Mouse (Mus musculus) forebrain, embryonic 10.5 days (tissue): ENCODE results near the gene Ikzf1. TPM values are rescaled to one million over a fixed set of nuclear protein-coding genes. Genes with fewer than 3 reads are reported as not detected.

Source experiments
- DNase-seq: peaks from one replicate; pipeline ENCODE4 v3.0.0-alpha.2; 2017; ENCODE audit warnings: low spot score; ENCODE audit errors: extremely low spot score
- H3K27ac ChIP-seq: fragments of 300-500 bp; sonication (generic); 2 replicates; pipeline ENCODE4 v1.5.1; 2016; ENCODE audit warnings: mild to moderate bottlenecking
- H3K27me3 ChIP-seq: fragments of 300-500 bp; sonication (generic); 2 replicates; pipeline ENCODE4 v1.6.1; 2016; ENCODE audit warnings: mild to moderate bottlenecking; ENCODE audit not compliant: poor library complexity, severe bottlenecking
- H3K36me3 ChIP-seq: fragments of 300-500 bp; sonication (generic); replicated peaks from 2 replicates; pipeline ENCODE4 v1.6.1; 2016; ENCODE audit warnings: mild to moderate bottlenecking, moderate library complexity
- H3K4me1 ChIP-seq: fragments of 300-500 bp; sonication (generic); 2 replicates; pipeline ENCODE4 v1.6.1; 2016
- H3K4me3 ChIP-seq: fragments of 300-500 bp; sonication (generic); 2 replicates; pipeline ENCODE4 v1.5.1; 2016; ENCODE audit warnings: mild to moderate bottlenecking, moderate library complexity
- H3K9me3 ChIP-seq: fragments of 300-500 bp; sonication (generic); 2 replicates; pipeline ENCODE4 v1.6.1; 2016; ENCODE audit warnings: mild to moderate bottlenecking, moderate library complexity
- WGBS: fragments of 180-500 bp; shearing (Covaris S2); methylation state at CpG from one replicate; pipeline ENCODE4 v1.1.7; 2016; 5-methylcytosine and 5-hydroxymethylcytosine counted together
- polyA plus RNA-seq: library from polyadenylated mRNA; unstranded; fragments of >200 nt; fragmentation: Nextera tagmentation; extraction: Ambion mirVana; gene quantifications from 2 replicates; pipeline ENCODE4 v1.2.1, GENCODE M21; 2016

Gene Ikzf1
- 3.0 and 4.2 TPM in 2 replicates for polyA plus RNA-seq

GRCm38 (mm10) chr11:11684930-11685852, at the start of gene Ikzf1:
Gene Ikzf1 (plus strand): TSS chr11:11685003.
- H3K9me3 ChIP-seq = no peaks in the 10 kb centered on the region
- H3K27me3 ChIP-seq = peaks cover 74% of the 10 kb centered on the region
- H3K4me3 ChIP-seq = peak within 1 kb of the TSS; percentile 77
- WGBS = 2% methylated on average over 98 of the region's 100 CpGs
- H3K27ac ChIP-seq = peak within 1 kb of the TSS; percentile 85
- peaks cover 21% of the 10 kb centered on the region for H3K4me1 ChIP-seq
- H3K36me3 ChIP-seq = no peaks in the 10 kb centered on the region
- DNase-seq = peak; percentile 44

- Histone ChIP-seq H3K36me3 (no peaks in the 10 kb centered on the region), H3K27me3 (no peaks in the 10 kb centered on the region), H3K9me3 (no peaks in the 10 kb centered on the region), H3K4me3 (no peak overlapping the region), H3K4me1 (no peaks in the 10 kb centered on the region), H3K27ac (no peak overlapping the region)
- DNase-seq = no peak
Observed at GRCm38 (mm10) chr11:11644303-11644702, 40.5 kb upstream of the Ikzf1 start.

GRCm38 (mm10) chr11:11656388-11656787, 28.4 kb upstream of the Ikzf1 start:
- Histone ChIP-seq H3K4me1 (no peaks in the 10 kb centered on the region), H3K36me3 (no peaks in the 10 kb centered on the region), H3K4me3 (no peak overlapping the region), H3K27me3 (no peaks in the 10 kb centered on the region), H3K9me3 (no peaks in the 10 kb centered on the region), H3K27ac (no peak overlapping the region)
- no peak for DNase-seq
- WGBS = 90% methylated on average over 3 of the region's 3 CpGs

GRCm38 (mm10) chr11:11656995-11657530, 27.7 kb upstream of the Ikzf1 start:
- H3K27ac ChIP-seq = no peak overlapping the region
- no peak overlapping the region for H3K4me3 ChIP-seq
- no peak for DNase-seq
- H3K4me1 ChIP-seq = no peaks in the 10 kb centered on the region
- no peaks in the 10 kb centered on the region for H3K9me3 ChIP-seq
- H3K27me3 ChIP-seq = no peaks in the 10 kb centered on the region
- no peaks in the 10 kb centered on the region for H3K36me3 ChIP-seq
- WGBS = 77% methylated on average over 5 of the region's 5 CpGs

GRCm38 (mm10) chr11:11657634-11658033, 27.2 kb upstream of the Ikzf1 start:
- Histone ChIP-seq H3K27me3 (no peaks in the 10 kb centered on the region), H3K36me3 (no peaks in the 10 kb centered on the region), H3K27ac (no peak overlapping the region), H3K4me1 (no peaks in the 10 kb centered on the region), H3K4me3 (no peak overlapping the region), H3K9me3 (no peaks in the 10 kb centered on the region)
- no peak for DNase-seq
- WGBS = 88% methylated on average over 4 of the region's 4 CpGs

GRCm38 (mm10) chr11:11658834-11659233, 26.0 kb upstream of the Ikzf1 start:
- no peak overlapping the region for H3K27ac ChIP-seq
- H3K4me3 ChIP-seq = no peak overlapping the region
- no peaks in the 10 kb centered on the region for H3K27me3 ChIP-seq
- 84% methylated on average over 4 of the region's 4 CpGs for WGBS
- no peak for DNase-seq
- no peaks in the 10 kb centered on the region for H3K36me3 ChIP-seq
- H3K9me3 ChIP-seq = no peaks in the 10 kb centered on the region
- H3K4me1 ChIP-seq = no peaks in the 10 kb centered on the region

GRCm38 (mm10) chr11:11660651-11661050, 24.2 kb upstream of the Ikzf1 start:
- H3K27ac ChIP-seq = no peak overlapping the region
- WGBS = 93% methylated on average over 4 of the region's 4 CpGs
- H3K36me3 ChIP-seq = no peaks in the 10 kb centered on the region
- no peaks in the 10 kb centered on the region for H3K27me3 ChIP-seq
- no peaks in the 10 kb centered on the region for H3K4me1 ChIP-seq
- no peak for DNase-seq
- H3K9me3 ChIP-seq = no peaks in the 10 kb centered on the region
- H3K4me3 ChIP-seq = no peak overlapping the region

- no peak overlapping the region for H3K27ac ChIP-seq
- no peaks in the 10 kb centered on the region for H3K9me3 ChIP-seq
- H3K36me3 ChIP-seq = no peaks in the 10 kb centered on the region
- no peaks in the 10 kb centered on the region for H3K4me1 ChIP-seq
- WGBS = 87% methylated on average over 4 of the region's 4 CpGs
- H3K27me3 ChIP-seq = no peaks in the 10 kb centered on the region
- no peak overlapping the region for H3K4me3 ChIP-seq
- DNase-seq = no peak
Observed at GRCm38 (mm10) chr11:11667254-11667921, 17.4 kb upstream of the Ikzf1 start.

- no peaks in the 10 kb centered on the region for H3K9me3 ChIP-seq
- H3K36me3 ChIP-seq = no peaks in the 10 kb centered on the region
- H3K27ac ChIP-seq = no peak overlapping the region
- H3K4me3 ChIP-seq = no peak overlapping the region
- WGBS = 98% methylated on average over 3 of the region's 3 CpGs
- no peak for DNase-seq
- H3K27me3 ChIP-seq = no peaks in the 10 kb centered on the region
- H3K4me1 ChIP-seq = no peaks in the 10 kb centered on the region
Observed at GRCm38 (mm10) chr11:11667922-11668290, 16.9 kb upstream of the Ikzf1 start.

GRCm38 (mm10) chr11:11672974-11673373, 11.8 kb upstream of the Ikzf1 start:
- WGBS = 83% methylated on average over 4 of the region's 4 CpGs
- Histone ChIP-seq H3K36me3 (no peaks in the 10 kb centered on the region), H3K9me3 (no peaks in the 10 kb centered on the region), H3K4me3 (no peak overlapping the region), H3K27ac (no peak overlapping the region), H3K4me1 (no peaks in the 10 kb centered on the region), H3K27me3 (no peaks in the 10 kb centered on the region)
- no peak for DNase-seq

- Histone ChIP-seq H3K4me1 (no peaks in the 10 kb centered on the region), H3K9me3 (no peaks in the 10 kb centered on the region), H3K27me3 (no peaks in the 10 kb centered on the region), H3K4me3 (no peak overlapping the region), H3K36me3 (no peaks in the 10 kb centered on the region), H3K27ac (no peak overlapping the region)
- no peak for DNase-seq
Observed at GRCm38 (mm10) chr11:11675063-11675462, 9.7 kb upstream of the Ikzf1 start.

GRCm38 (mm10) chr11:11676068-11676741, 8.6 kb upstream of the Ikzf1 start:
- Histone ChIP-seq H3K4me1 (no peaks in the 10 kb centered on the region), H3K27ac (no peak overlapping the region), H3K4me3 (no peak overlapping the region), H3K9me3 (no peaks in the 10 kb centered on the region), H3K36me3 (no peaks in the 10 kb centered on the region), H3K27me3 (no peaks in the 10 kb centered on the region)
- no peak for DNase-seq
- 90% methylated on average over 9 of the region's 9 CpGs for WGBS
